Mouse (Mus musculus) heart, embryonic 14.5 days (tissue): ENCODE data around the gene Tssk6. TPM values are rescaled to one million over a fixed set of nuclear protein-coding genes. Genes with fewer than 3 reads are reported as not detected.

ENCODE experiments used
- ATAC-seq: fragments of 200-750 bp; cut with Nextera tagmentation; 2 replicates; pipeline ENCODE4 v1.8.0; 2017; ENCODE audit warnings: low read depth, moderate TSS enrichment; ENCODE audit not compliant: insufficient number of reproducible peaks, insufficient read depth, low FRiP score
- H3K27ac ChIP-seq, 2 experiments: fragments of 200-500 bp in 1 of 2; fragments of 300-500 bp in 1 of 2; sonication (generic) in 1 of 2; replicated peaks in 1 of 2; 2 replicates each; pipeline ENCODE4 v1.5.1; 2012 to 2014; ENCODE audit warnings: low read depth in 2 of 2, low read length in 2 of 2, control low read depth in 1 of 2, mild to moderate bottlenecking in 1 of 2, mixed read lengths in 1 of 2; ENCODE audit not compliant: control insufficient read depth in 1 of 2, insufficient read depth in 1 of 2
- H3K27me3 ChIP-seq: fragments of 300-500 bp; sonication (generic); 2 replicates; pipeline ENCODE4 v1.6.1; 2014; ENCODE audit warnings: mild to moderate bottlenecking, low read length, control low read depth; ENCODE audit not compliant: control insufficient read depth, insufficient read depth
- H3K36me3 ChIP-seq: fragments of 300-500 bp; sonication (generic); 2 replicates; pipeline ENCODE4 v1.6.1; 2014; ENCODE audit warnings: mild to moderate bottlenecking, control low read depth, low read length, mixed read lengths; ENCODE audit not compliant: control insufficient read depth, insufficient read depth
- H3K4me1 ChIP-seq, 2 experiments: fragments of 200-500 bp in 1 of 2; fragments of 300-500 bp in 1 of 2; sonication (generic) in 1 of 2; 2 replicates each; pipeline ENCODE4 v1.6.1; 2012 to 2014; ENCODE audit warnings: low read length in 2 of 2, control low read depth in 1 of 2, mixed read lengths in 1 of 2; ENCODE audit not compliant: control insufficient read depth in 2 of 2, insufficient read depth in 2 of 2
- H3K4me2 ChIP-seq: fragments of 300-500 bp; sonication (generic); 2 replicates; pipeline ENCODE4 v1.6.1; 2014; ENCODE audit warnings: mild to moderate bottlenecking, low read length
- H3K4me3 ChIP-seq, 2 experiments: fragments of 200-500 bp in 1 of 2; fragments of 300-500 bp in 1 of 2; sonication (generic) in 1 of 2; 2 replicates each; pipeline ENCODE4 v1.5.1; 2012 to 2014; ENCODE audit warnings: low read length in 2 of 2, mild to moderate bottlenecking in 2 of 2, control low read depth in 1 of 2, low read depth in 1 of 2, moderate library complexity in 1 of 2; ENCODE audit not compliant: control insufficient read depth in 1 of 2, insufficient read depth in 1 of 2
- H3K9ac ChIP-seq: fragments of 300-500 bp; sonication (generic); 2 replicates; pipeline ENCODE4 v1.6.1; 2014; ENCODE audit warnings: mild to moderate bottlenecking, low read length
- H3K9me3 ChIP-seq: fragments of 300-500 bp; sonication (generic); 2 replicates; pipeline ENCODE4 v1.6.1; 2016; ENCODE audit warnings: low read length, control low read depth; ENCODE audit not compliant: control insufficient read depth
- WGBS: fragments of 180-500 bp; shearing (Covaris S2); extraction: QIAGEN DNeasy Blood & Tissue Kit; methylation state at CpG from one replicate; pipeline ENCODE4 v1.1.7; 2014; 5-methylcytosine and 5-hydroxymethylcytosine counted together
- polyA plus RNA-seq: library from polyadenylated mRNA; unstranded; fragments of >200 nt; fragmentation: Nextera tagmentation; extraction: Ambion mirVana; gene quantifications from 2 replicates; pipeline ENCODE4 v1.2.1, GENCODE M21; 2014

The Tssk6 gene
- polyA plus RNA-seq, 1 experiment from 2014 or later: 1.8 TPM

DNA sequence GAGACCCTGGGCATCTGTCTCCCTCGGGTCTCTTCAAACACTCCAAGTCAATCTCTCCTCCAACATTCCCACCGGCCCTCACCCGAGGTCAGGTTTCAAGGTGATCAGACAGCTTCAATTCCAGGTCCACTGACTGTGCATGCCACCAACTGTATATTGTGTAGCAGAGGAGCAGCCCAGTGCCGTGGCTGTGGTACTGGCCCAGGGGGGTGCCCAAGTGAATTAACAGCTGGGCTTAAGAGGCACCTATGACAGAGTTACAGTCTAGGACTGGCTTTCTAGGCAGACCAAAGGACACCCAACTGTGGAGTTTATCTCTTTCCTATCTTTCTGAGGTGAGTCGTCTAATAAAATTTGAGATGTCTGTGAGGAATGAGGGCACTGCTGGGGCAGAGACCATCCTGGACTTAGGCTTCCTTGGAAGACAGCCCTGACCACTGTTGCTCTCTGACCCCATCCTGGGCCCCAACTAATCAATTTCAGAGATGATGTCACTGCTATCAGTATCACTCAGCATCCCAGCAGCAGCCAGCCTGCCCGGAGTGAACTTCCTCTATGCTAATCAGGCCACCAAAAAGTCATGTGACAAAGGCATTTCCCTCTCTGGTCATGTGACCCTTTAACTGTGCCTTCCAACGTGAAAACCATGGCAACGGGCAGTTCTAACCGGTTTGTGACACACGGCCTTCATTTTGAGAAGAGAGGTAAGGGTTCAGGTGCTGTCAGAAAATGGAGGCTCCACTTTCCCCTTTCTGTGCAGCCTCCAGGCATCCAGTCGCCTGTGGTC, 18.1 kb downstream of the Tssk6 start:
- Histone ChIP-seq H3K9ac (no peak overlapping the region; the same call in 1 of the 2 replicates), H3K36me3 (peaks cover 32% of the 10 kb centered on the region), H3K9me3 (no peaks in the 10 kb centered on the region), H3K4me3 (no peak overlapping the region), H3K4me1 (peaks cover 30 to 45% of the 10 kb centered on the region in 2 experiments), H3K27me3 (no peaks in the 10 kb centered on the region), H3K4me2 (peak overlapping the region; percentile 16; the same call in 1 of the 2 replicates), H3K27ac (peak overlapping the region; percentile 10 to 58; a peak in 2 of 4 replicates)
- WGBS: 35% methylated on average over 11 of the region's 11 CpGs
- peak; percentile 29; the same call in 1 of the 2 replicates for ATAC-seq

DNA sequence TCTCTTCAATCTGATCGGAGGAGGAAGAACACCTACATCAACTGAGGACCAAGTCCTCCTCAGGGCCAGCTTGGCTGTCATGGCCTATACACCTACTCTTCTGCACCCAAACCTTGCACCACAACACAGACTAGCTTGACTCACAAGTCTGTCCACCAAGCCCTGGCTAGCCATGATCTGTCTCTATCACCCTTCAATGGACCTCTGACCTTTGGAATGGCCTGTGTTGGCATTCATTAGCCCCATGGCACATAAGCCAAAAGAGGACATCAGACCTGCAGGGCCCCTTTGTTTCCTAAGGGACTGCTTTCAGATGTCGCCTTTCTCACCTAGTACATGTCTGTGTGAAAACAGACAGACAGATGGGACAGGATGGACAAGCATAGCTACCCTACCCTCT, 19.2 kb downstream of the Tssk6 start:
- Histone ChIP-seq H3K27ac (no peak overlapping the region), H3K4me2 (no peak overlapping the region), H3K27me3 (no peaks in the 10 kb centered on the region), H3K36me3 (peaks cover 21% of the 10 kb centered on the region), H3K4me1 (peaks cover 22 to 38% of the 10 kb centered on the region in 2 experiments), H3K9me3 (no peaks in the 10 kb centered on the region), H3K9ac (no peak overlapping the region), H3K4me3 (no peak overlapping the region)
- ATAC-seq: no peak
- 85% methylated on average over 2 of the region's 2 CpGs for WGBS

DNA sequence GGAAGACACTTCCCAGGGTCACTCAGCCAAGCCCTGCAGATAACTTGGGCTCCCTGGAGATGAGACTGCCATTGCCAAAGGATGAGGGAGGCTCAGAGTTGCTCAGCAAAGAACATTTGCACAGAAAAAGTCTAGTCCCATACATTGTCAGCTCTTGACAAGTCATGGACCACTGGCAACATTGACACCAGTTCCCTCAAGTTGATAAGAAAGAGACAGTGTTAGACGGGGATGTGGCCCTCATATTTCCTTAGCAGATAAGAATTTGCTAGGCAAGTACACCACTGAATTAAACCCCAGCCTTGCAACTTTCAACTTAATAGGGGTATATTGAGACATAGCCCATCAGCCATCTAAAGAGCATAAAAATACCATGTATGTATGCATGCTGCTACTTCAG, 22.0 kb downstream of the Tssk6 start:
- Histone ChIP-seq H3K9ac (no peak overlapping the region), H3K9me3 (no peaks in the 10 kb centered on the region), H3K27ac (no peak overlapping the region), H3K4me2 (no peak overlapping the region), H3K4me1 (peaks cover 19 to 32% of the 10 kb centered on the region in 2 experiments), H3K4me3 (no peak overlapping the region), H3K36me3 (peaks cover 21% of the 10 kb centered on the region), H3K27me3 (no peaks in the 10 kb centered on the region)
- WGBS: 23% methylated on average over 1 of the region's 1 CpGs
- no peak for ATAC-seq

DNA sequence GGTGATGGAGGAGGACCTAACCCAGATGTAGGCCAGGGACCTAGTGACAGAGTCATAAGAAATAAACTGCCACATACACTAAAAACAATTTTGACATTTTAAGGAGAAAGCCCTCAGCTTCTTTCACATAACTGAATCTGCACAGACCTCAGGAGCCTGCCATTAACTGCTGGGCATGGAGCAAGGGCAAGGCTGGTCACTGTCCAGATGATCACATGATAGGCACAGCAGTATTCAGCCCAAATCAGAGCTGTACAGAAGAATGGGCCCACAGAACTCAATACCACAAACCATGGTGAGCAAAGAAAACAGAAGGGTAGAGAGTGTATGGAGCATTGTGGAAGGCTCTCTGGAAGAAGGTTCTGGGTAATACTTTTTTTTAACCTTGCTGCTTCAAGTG, 24.9 kb downstream of the Tssk6 start:
- peaks cover 6 to 9% of the 10 kb centered on the region in 2 experiments for H3K4me1 ChIP-seq
- no peaks in the 10 kb centered on the region for H3K9me3 ChIP-seq
- H3K4me3 ChIP-seq: no peak overlapping the region
- H3K36me3 ChIP-seq: peaks cover 23% of the 10 kb centered on the region
- H3K27me3 ChIP-seq: no peaks in the 10 kb centered on the region
- ATAC-seq: no peak
- H3K4me2 ChIP-seq: no peak overlapping the region
- H3K9ac ChIP-seq: no peak overlapping the region
- no peak overlapping the region for H3K27ac ChIP-seq

DNA sequence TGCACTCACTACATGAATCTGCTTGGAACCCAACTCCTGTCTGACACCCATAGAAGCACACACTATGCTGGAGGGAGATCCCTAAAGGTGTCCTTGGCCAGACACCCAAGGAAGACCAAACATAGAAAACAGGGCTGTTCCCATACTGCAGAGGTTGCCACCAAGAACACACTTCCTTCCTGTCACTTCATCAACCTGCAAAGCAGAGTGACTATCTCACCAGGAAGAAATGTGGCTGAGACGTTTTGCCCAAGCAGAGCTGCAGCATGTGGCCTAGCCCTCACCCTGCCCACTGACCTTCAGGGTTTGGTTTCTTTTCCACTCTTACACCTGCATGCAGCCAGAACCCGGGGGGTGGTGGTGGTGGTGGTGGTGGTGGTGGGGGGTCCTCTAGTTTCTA, 31.8 kb downstream of the Tssk6 start:
- Histone ChIP-seq H3K27ac (no peak overlapping the region), H3K9ac (no peak overlapping the region), H3K9me3 (no peaks in the 10 kb centered on the region), H3K27me3 (no peaks in the 10 kb centered on the region), H3K4me1 (peaks cover 30 to 42% of the 10 kb centered on the region in 2 experiments), H3K4me3 (no peak overlapping the region), H3K36me3 (peaks cover 25% of the 10 kb centered on the region), H3K4me2 (no peak overlapping the region)
- ATAC-seq: no peak
- WGBS: 60% methylated on average over 2 of the region's 2 CpGs

DNA sequence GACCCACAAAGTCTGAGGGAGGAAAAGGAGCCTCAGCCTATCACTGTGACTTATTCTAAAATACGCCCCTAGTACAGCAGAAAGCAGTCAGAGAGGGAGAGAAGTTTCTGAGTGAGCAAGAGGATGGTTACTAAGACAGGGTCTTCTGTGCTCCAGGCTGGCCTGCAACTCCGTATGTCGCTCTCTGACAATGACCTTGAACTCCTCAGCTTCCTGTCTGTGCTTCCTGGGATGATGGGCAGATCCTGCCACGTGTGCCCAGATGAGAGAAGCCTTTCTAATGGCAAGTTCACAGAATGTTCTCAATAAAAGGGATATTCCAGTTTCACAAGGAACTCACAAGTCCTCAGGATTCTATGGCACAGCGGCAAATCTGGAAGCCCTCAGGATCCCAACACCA, 32.6 kb downstream of the Tssk6 start:
- peaks cover 36 to 48% of the 10 kb centered on the region in 2 experiments for H3K4me1 ChIP-seq
- H3K27me3 ChIP-seq: no peaks in the 10 kb centered on the region
- peaks cover 25% of the 10 kb centered on the region for H3K36me3 ChIP-seq
- no peaks in the 10 kb centered on the region for H3K9me3 ChIP-seq
- 59% methylated on average over 5 of the region's 5 CpGs for WGBS
- H3K4me3 ChIP-seq: no peak overlapping the region
- peak overlapping the region in 1 of 2 experiments; percentile 93; a peak in 1 of 4 replicates for H3K27ac ChIP-seq
- ATAC-seq: no peak
- H3K4me2 ChIP-seq: no peak overlapping the region
- H3K9ac ChIP-seq: no peak overlapping the region

DNA sequence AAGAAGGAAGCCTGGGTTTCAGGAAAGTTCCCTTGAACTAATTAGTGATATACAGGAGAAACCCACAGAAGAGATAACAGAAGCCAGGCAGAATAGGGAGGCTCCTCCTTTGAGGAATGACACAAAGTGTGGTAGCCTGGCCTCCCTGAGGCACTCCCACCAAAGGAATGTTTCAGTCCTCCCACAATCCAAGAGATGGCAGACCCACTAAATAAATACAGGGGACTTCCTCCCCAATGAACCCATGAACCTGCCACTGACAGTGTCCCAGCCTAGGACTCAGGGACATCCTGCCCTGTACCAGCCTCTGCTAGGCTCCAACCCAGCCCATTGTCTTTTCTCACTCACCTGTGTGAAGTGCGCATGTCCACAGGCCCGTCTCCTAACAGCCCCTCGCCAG, 33.4 kb downstream of the Tssk6 start:
- H3K27me3 ChIP-seq: no peaks in the 10 kb centered on the region
- H3K4me3 ChIP-seq: no peak overlapping the region
- peak overlapping the region; percentile 91 to 93 for H3K27ac ChIP-seq
- 89% methylated on average over 3 of the region's 3 CpGs for WGBS
- H3K9ac ChIP-seq: no peak overlapping the region
- peaks cover 27% of the 10 kb centered on the region for H3K36me3 ChIP-seq
- no peak overlapping the region for H3K4me2 ChIP-seq
- H3K9me3 ChIP-seq: no peaks in the 10 kb centered on the region
- ATAC-seq: no peak
- H3K4me1 ChIP-seq: peaks cover 44 to 57% of the 10 kb centered on the region in 2 experiments
